Mouse (Mus musculus) liver, embryonic 13.5 days (tissue): Measurements from ENCODE around the gene Rnaset2b. TPM values are rescaled to one million over a fixed set of nuclear protein-coding genes. Genes with fewer than 3 reads are reported as not detected.
"Not testable (repeated sequence)": the region's sequence is repeated elsewhere in the genome, so short reads cannot be mapped to it uniquely, and the experiment has no call there.

Experiments
- ATAC-seq: fragments of 200-750 bp; cut with Nextera tagmentation; 2 replicates; pipeline ENCODE4 v1.8.0; 2017; ENCODE audit warnings: low read depth, mild to moderate bottlenecking, moderate number of reproducible peaks, moderate library complexity
- DNase-seq: peaks from one replicate; pipeline ENCODE4 v3.0.0; 2022
- H3K27ac ChIP-seq: fragments of 300-500 bp; sonication (generic); 2 replicates; pipeline ENCODE4 v1.5.1; 2015; ENCODE audit warnings: moderate library complexity, mild to moderate bottlenecking, inconsistent platforms
- H3K27me3 ChIP-seq: fragments of 300-500 bp; sonication (generic); 2 replicates; pipeline ENCODE4 v1.6.1; 2015; ENCODE audit warnings: mild to moderate bottlenecking, inconsistent platforms
- H3K36me3 ChIP-seq: fragments of 300-500 bp; sonication (generic); 2 replicates; pipeline ENCODE4 v1.6.1; 2015; ENCODE audit warnings: mild to moderate bottlenecking, inconsistent platforms
- H3K4me1 ChIP-seq: fragments of 300-500 bp; sonication (generic); replicated peaks from 2 replicates; pipeline ENCODE4 v1.6.1; 2015; ENCODE audit warnings: inconsistent platforms
- H3K4me2 ChIP-seq: fragments of 300-500 bp; sonication (generic); 2 replicates; pipeline ENCODE4 v1.6.1; 2015; ENCODE audit warnings: inconsistent platforms, mild to moderate bottlenecking, moderate library complexity
- H3K4me3 ChIP-seq: fragments of 300-500 bp; sonication (generic); replicated peaks from 2 replicates; pipeline ENCODE4 v1.5.1; 2015; ENCODE audit warnings: mild to moderate bottlenecking, inconsistent platforms
- H3K9ac ChIP-seq: fragments of 300-500 bp; sonication (generic); 2 replicates; pipeline ENCODE4 v1.6.1; 2015; ENCODE audit warnings: mild to moderate bottlenecking, inconsistent platforms
- H3K9me3 ChIP-seq: fragments of 300-500 bp; sonication (generic); replicated peaks from 2 replicates; pipeline ENCODE4 v1.6.1; 2016; ENCODE audit warnings: inconsistent platforms
- WGBS: fragments of 180-500 bp; shearing (Covaris S2); methylation state at CpG from one replicate; pipeline ENCODE4 v1.1.7; 2015; ENCODE audit not compliant: insufficient replicate concordance; 5-methylcytosine and 5-hydroxymethylcytosine counted together
- polyA plus RNA-seq: library from polyadenylated mRNA; unstranded; fragments of >200 nt; fragmentation: Nextera tagmentation; extraction: Ambion mirVana; gene quantifications from 2 replicates; pipeline ENCODE4 v1.2.1, GENCODE M21; 2015

The Rnaset2b gene
- polyA plus RNA-seq, 1 experiment from 2014 or later: 107 TPM

DNA sequence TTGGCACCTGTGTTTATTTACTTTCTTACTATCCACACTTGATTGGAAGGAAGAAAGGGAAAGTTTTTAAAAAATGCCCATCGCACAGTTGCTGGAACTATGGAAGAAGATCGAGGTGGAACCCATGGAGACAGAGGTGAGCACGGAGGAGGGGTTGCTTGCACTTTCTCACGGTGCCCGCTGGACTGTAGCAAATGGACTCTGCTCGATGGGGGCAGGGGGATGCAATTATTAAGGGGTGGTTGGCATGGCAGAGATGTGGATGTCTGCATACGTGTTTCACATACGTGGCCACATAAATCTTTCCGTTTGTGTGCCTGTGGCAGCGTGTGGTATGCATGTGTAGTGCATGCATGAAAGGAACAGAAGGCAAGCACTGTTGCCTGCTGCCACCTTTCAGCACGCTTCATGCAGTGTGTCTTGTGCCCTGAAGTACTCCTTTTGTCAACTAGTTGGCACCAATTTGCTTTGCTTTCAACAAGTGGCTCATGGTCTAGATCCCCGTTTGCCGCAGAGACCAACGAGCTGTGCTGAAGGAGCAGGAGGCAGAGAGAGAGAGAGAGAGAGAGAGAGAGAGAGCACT is 55.4 kb downstream of the Rnaset2b start:
- H3K4me2 ChIP-seq, ATAC-seq, H3K9me3 ChIP-seq, H3K9ac ChIP-seq, DNase-seq, H3K4me3 ChIP-seq, H3K36me3 ChIP-seq, H3K27ac ChIP-seq, H3K27me3 ChIP-seq, H3K4me1 ChIP-seq: not testable (repeated sequence)
- 73% methylated on average over 3 of the region's 14 CpGs for WGBS

DNA sequence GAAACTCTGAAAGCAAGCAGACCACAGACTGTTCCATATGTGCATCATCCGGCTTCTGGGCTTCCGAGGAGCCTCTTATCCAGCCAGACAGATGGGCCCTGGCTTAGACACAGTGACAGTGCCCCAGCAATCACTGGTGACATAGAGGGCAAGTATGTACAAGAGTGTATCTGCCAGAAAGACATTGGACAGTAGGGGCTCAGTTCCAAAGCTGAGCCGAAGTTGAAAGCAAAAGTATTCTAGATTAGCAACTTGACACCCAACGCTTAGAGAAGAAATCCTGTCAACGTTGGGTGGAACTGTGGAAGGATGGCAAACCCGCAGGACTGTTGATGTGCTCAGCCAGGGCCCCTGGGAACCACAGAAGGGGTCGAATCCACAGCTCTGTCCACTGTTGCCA is 59.8 kb downstream of the Rnaset2b start:
- H3K27me3 ChIP-seq, H3K9me3 ChIP-seq, DNase-seq, H3K9ac ChIP-seq, H3K27ac ChIP-seq, H3K4me3 ChIP-seq, ATAC-seq, H3K4me2 ChIP-seq, H3K4me1 ChIP-seq, H3K36me3 ChIP-seq: not testable (repeated sequence)
- 61% methylated on average over 7 of the region's 7 CpGs for WGBS

GRCm38 (mm10) chr17:7030622-7031174 is 60.3 kb downstream of the Rnaset2b start:
- not testable (repeated sequence) for H3K4me2 ChIP-seq, H3K9me3 ChIP-seq, H3K4me3 ChIP-seq, H3K4me1 ChIP-seq, H3K27ac ChIP-seq, DNase-seq, ATAC-seq, H3K9ac ChIP-seq, H3K27me3 ChIP-seq, H3K36me3 ChIP-seq
- WGBS: 57% methylated on average over 3 of the region's 6 CpGs

- not testable (repeated sequence) for H3K36me3 ChIP-seq, DNase-seq, H3K4me3 ChIP-seq, H3K27me3 ChIP-seq, H3K9ac ChIP-seq, H3K4me1 ChIP-seq, ATAC-seq, H3K4me2 ChIP-seq, H3K27ac ChIP-seq, H3K9me3 ChIP-seq
- WGBS: 46% methylated on average over 3 of the region's 17 CpGs
Measured at GRCm38 (mm10) chr17:7033192-7034166, 63.0 kb downstream of the Rnaset2b start.

Other genes with a start within 250 kb of the Rnaset2b start
- gene Ezr, start 187.8 kb upstream of the Rnaset2b start, polyA plus RNA-seq: 55.6 and 63.1 TPM in 2 replicates
- 13.7 and 17.2 TPM in 2 replicates for gene Rsph3b, start 22.0 kb upstream of the Rnaset2b start, polyA plus RNA-seq
- 13.7 and 15.2 TPM in 2 replicates for gene Tagap1, start 9.5 kb upstream of the Rnaset2b start, polyA plus RNA-seq
- gene Gm49721, start 8.3 kb downstream of the Rnaset2b start, polyA plus RNA-seq: 0.09 TPM in 1 of 2 replicates, not detected in the other
- not detected in 2 replicates for gene Gm1604a, start 54.9 kb downstream of the Rnaset2b start, polyA plus RNA-seq
- gene Rps6ka2, start 199.5 kb downstream of the Rnaset2b start, polyA plus RNA-seq: 1.6 and 1.7 TPM in 2 replicates